Mouse (Mus musculus) CH12.LX (cell line): ENCODE measurements at regions not wholly inside any gene's neighbourhood (a gene's known extent, or its start where the extent isn't known, plus 50 kb on each side); places are given as distances from the start of the nearest gene placed in this dataset.

Experiments used
- DNase-seq: peaks from one replicate; pipeline ENCODE4 v3.0.0-alpha.2; 2013; ENCODE audit errors: extremely low read depth
- H3K27ac ChIP-seq: 2 replicates; pipeline ENCODE4 v1.5.1; 2012; ENCODE audit warnings: low read depth, mild to moderate bottlenecking, control low read depth, moderate library complexity; ENCODE audit not compliant: insufficient read depth
- H3K27me3 ChIP-seq: replicated peaks from 2 replicates; pipeline ENCODE3; 2012; ENCODE audit warnings: inconsistent platforms
- H3K36me3 ChIP-seq, 2 experiments: replicated peaks in 1 of 2; 2 replicates each; pipeline versions ENCODE3 to v1.6.1; 2012; ENCODE audit warnings: inconsistent platforms in 1 of 2, low read length in 1 of 2, mild to moderate bottlenecking in 1 of 2, mixed read lengths in 1 of 2, moderate library complexity in 1 of 2; ENCODE audit not compliant: control insufficient read depth in 1 of 2, insufficient read depth in 1 of 2
- H3K4me1 ChIP-seq, 2 experiments: 2 replicates each; pipeline ENCODE4 v1.6.1; 2012; ENCODE audit warnings: inconsistent platforms in 1 of 2, moderate library complexity in 1 of 2; ENCODE audit not compliant: insufficient read depth in 2 of 2, control insufficient read depth in 1 of 2
- H3K4me2 ChIP-seq: 2 replicates; pipeline ENCODE4 v1.6.1; 2012; ENCODE audit warnings: low read depth, mild to moderate bottlenecking, control low read depth; ENCODE audit not compliant: poor library complexity, insufficient read depth, severe bottlenecking
- H3K4me3 ChIP-seq, 3 experiments: fragments of 150-350 bp in 1 of 3; sonication (generic) in 1 of 3; replicated peaks in 1 of 3; 2 replicates each; pipeline versions ENCODE3 to v1.5.1; 2011 to 2012; ENCODE audit warnings: low read depth in 2 of 3, low read length in 2 of 3, mild to moderate bottlenecking in 2 of 3, moderate library complexity in 2 of 3, control low read depth in 1 of 3, improper control_type of control experiment in 1 of 3, inconsistent platforms in 1 of 3, mixed read lengths in 1 of 3; ENCODE audit not compliant: poor library complexity in 1 of 3
- H3K79me2 ChIP-seq: replicated peaks from 2 replicates; pipeline ENCODE4 v1.6.1; 2012; ENCODE audit warnings: mild to moderate bottlenecking, moderate library complexity; ENCODE audit not compliant: control insufficient read depth, poor library complexity, insufficient read depth, severe bottlenecking; ENCODE audit errors: extremely low read depth
- H3K9ac ChIP-seq: 2 replicates; pipeline ENCODE4 v1.6.1; 2012; ENCODE audit warnings: low read depth, mild to moderate bottlenecking, control low read depth, moderate library complexity; ENCODE audit not compliant: insufficient read depth
- H3K9me3 ChIP-seq: replicated peaks from 2 replicates; pipeline ENCODE3; 2012; ENCODE audit warnings: low read length, inconsistent platforms, mixed read lengths
- BHLHE40 ChIP-seq: IDR thresholded peaks from 2 replicates; pipeline ENCODE4 v1.6.1; 2011; ENCODE audit warnings: mild to moderate bottlenecking, low read depth, low read length, improper control_type of control experiment
- CHD2 ChIP-seq: IDR thresholded peaks from 2 replicates; pipeline ENCODE4 v1.6.1; 2011; ENCODE audit warnings: low read length, improper control_type of control experiment
- E2F4 ChIP-seq: IDR thresholded peaks from 2 replicates; pipeline ENCODE4 v1.6.1; 2011; ENCODE audit warnings: low read depth, low read length, improper control_type of control experiment; ENCODE audit not compliant: insufficient replicate concordance
- HCFC1 ChIP-seq: IDR thresholded peaks from 2 replicates; pipeline ENCODE4 v1.6.1; 2012; ENCODE audit warnings: low read depth, mild to moderate bottlenecking, inconsistent platforms, low read length, improper control_type of control experiment
- JUN ChIP-seq: IDR thresholded peaks from 2 replicates; pipeline ENCODE4 v1.6.1; 2011; ENCODE audit warnings: low read depth, mild to moderate bottlenecking, low read length, improper control_type of control experiment, moderate library complexity; ENCODE audit not compliant: insufficient read depth
- KAT2A ChIP-seq: IDR thresholded peaks from 2 replicates; pipeline ENCODE4 v1.6.1; 2012; ENCODE audit warnings: low read length, improper control_type of control experiment, inconsistent platforms; ENCODE audit not compliant: insufficient replicate concordance
- MXI1 ChIP-seq: IDR thresholded peaks from 2 replicates; pipeline ENCODE4 v1.6.1; 2011; ENCODE audit warnings: mild to moderate bottlenecking, low read depth, low read length, improper control_type of control experiment
- NELFE ChIP-seq: IDR thresholded peaks from 2 replicates; pipeline ENCODE4 v1.6.1; 2011; ENCODE audit warnings: low read depth, low read length, improper control_type of control experiment
- NRF1 ChIP-seq: IDR thresholded peaks from 2 replicates; pipeline ENCODE4 v1.6.1; 2014; ENCODE audit warnings: low read depth, mild to moderate bottlenecking, inconsistent platforms, low read length, improper control_type of control experiment, moderate library complexity
- SMC3 ChIP-seq: IDR thresholded peaks from 2 replicates; pipeline ENCODE4 v1.6.1; 2011; ENCODE audit warnings: low read depth, low read length, improper control_type of control experiment
- TBP ChIP-seq: conservative IDR thresholded peaks from 2 replicates; pipeline ENCODE4 v1.6.1; 2011; ENCODE audit warnings: low read depth, low read length, improper control_type of control experiment
- TCF12 ChIP-seq: IDR thresholded peaks from 2 replicates; pipeline ENCODE4 v1.6.1; 2014; ENCODE audit warnings: low read depth, mild to moderate bottlenecking, inconsistent platforms, low read length, improper control_type of control experiment
- UBTF ChIP-seq: IDR thresholded peaks from 2 replicates; pipeline ENCODE4 v1.6.1; 2012; ENCODE audit warnings: low read depth, mild to moderate bottlenecking, inconsistent platforms, low read length, improper control_type of control experiment, moderate library complexity
- USF1 ChIP-seq: IDR thresholded peaks from 2 replicates; pipeline ENCODE4 v1.6.1; 2014; ENCODE audit warnings: low read depth, mild to moderate bottlenecking, inconsistent platforms, low read length, improper control_type of control experiment
- ZKSCAN1 ChIP-seq: IDR thresholded peaks from 2 replicates; pipeline ENCODE4 v1.6.1; 2012; ENCODE audit warnings: low read depth, inconsistent platforms, low read length, improper control_type of control experiment, borderline replicate concordance
- ZNF384 ChIP-seq: IDR thresholded peaks from 2 replicates; pipeline ENCODE4 v1.6.1; 2012; ENCODE audit warnings: low read depth, low read length, improper control_type of control experiment, inconsistent platforms
- dilution Hi-C: fragments of 300-500 bp; cut with MboI; formaldehyde crosslinking; loops from 2 replicates; pipeline ENCODE4 v1.14.3; 2020; ENCODE audit warnings: low sequenced_read_pairs; ENCODE audit not compliant: extremely low pct_unique_long_range_greater_than_20kb, extremely low pct_ligation_motif_present
- in situ Hi-C: fragments of 300-500 bp; cut with MboI; formaldehyde crosslinking; loops from 3 replicates; pipeline ENCODE4 v1.14.3; 2019; ENCODE audit warnings: low sequenced_read_pairs, low pct_ligation_motif_present, low pct_unique_long_range_greater_than_20kb, mixed read lengths

DNA sequence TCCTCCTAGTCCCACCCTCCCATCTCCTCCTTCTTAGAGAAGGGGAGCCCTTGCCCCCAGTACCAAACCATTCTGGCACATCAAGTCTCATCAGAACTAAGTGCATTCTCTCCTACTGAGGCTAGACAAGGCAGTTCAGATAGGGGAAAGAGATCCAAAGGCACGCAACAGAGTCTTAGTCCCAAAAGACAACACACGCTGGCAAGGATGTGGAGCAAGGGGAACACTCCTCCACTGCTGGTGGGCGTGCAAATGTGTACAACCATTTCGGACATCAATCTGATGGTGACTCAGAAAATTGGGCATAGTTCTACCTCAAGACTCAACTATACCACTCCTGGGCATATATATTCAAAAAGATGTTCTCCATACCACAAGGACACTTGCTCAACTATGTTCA lies 506.7 kb upstream of the Mgmt start:
- Histone ChIP-seq H3K9me3 (no peaks in the 10 kb centered on the region), H3K79me2 (no peaks in the 10 kb centered on the region), H3K4me2 (no peak overlapping the region), H3K4me3 (no peak overlapping the region)
- in situ Hi-C loops: no loop called here
- no peak for TF ChIP-seq NRF1
- TF ChIP-seq JUN: no peak
- TF ChIP-seq KAT2A: no peak
- TF ChIP-seq ZKSCAN1: no peak
- no peak for TF ChIP-seq ZNF384
- no peak for TF ChIP-seq TBP
- no peak for TF ChIP-seq E2F4
- TF ChIP-seq USF1: no peak
- TF ChIP-seq MXI1: no peak
- TF ChIP-seq HCFC1: no peak
- no peak for TF ChIP-seq TCF12
- TF ChIP-seq CHD2: no peak
- no peak for TF ChIP-seq SMC3
- no peak for TF ChIP-seq UBTF
- TF ChIP-seq, all 38 proteins: peak for 0
- dilution Hi-C loops: no loop called here
- H3K4me1 ChIP-seq: no peaks in the 10 kb centered on the region
- H3K36me3 ChIP-seq: no peaks in the 10 kb centered on the region
- H3K27ac ChIP-seq: no peak overlapping the region
- DNase-seq: no peak
- H3K27me3 ChIP-seq: peaks cover 75% of the 10 kb centered on the region
- H3K9ac ChIP-seq: no peak overlapping the region

- TF ChIP-seq BHLHE40: 0 out of 2 replicates have a peak, but pooled peaks have one; percentile 12
- no peak for TF ChIP-seq NELFE
- Histone ChIP-seq H3K27me3 (peaks cover 80% of the 10 kb centered on the region), H3K9ac (no peak overlapping the region), H3K4me3 (no peak overlapping the region), H3K4me1 (no peaks in the 10 kb centered on the region), H3K9me3 (no peaks in the 10 kb centered on the region), H3K4me2 (no peak overlapping the region), H3K27ac (no peak overlapping the region), H3K36me3 (no peaks in the 10 kb centered on the region), H3K79me2 (no peaks in the 10 kb centered on the region)
- in situ Hi-C loops (no loop called here), dilution Hi-C loops (no loop called here)
- DNase-seq: no peak
Measured at GRCm38 (mm10) chr7:136390066-136390465, 504.3 kb upstream of the Mgmt start.
